Mouse (Mus musculus): ENCODE measurements around the gene Pla2g6. TPM values are rescaled to one million over a fixed set of nuclear protein-coding genes. Genes with fewer than 3 reads are reported as not detected.

Pla2g6 gene
- polyA plus RNA-seq, 1 experiment from 2014 or later, result 27.1 TPM

GRCm38 (mm10) chr15:79244071-79244893, 83.9 kb downstream of the Pla2g6 start:
- Histone ChIP-seq H3K4me3 (ENCODE audit: low read length) (no peak overlapping the region), H3K4me2 (ENCODE audit: low read depth, low read length) (no peak overlapping the region), H3K4me1 (ENCODE audit: control insufficient read depth, insufficient read depth, low read length) (no peaks in the 10 kb centered on the region; the same call in none of the 2 replicates), H3K36me3 (ENCODE audit: control insufficient read depth, insufficient read depth, low read length) (peaks cover 31% of the 10 kb centered on the region), H3K27me3 (replicated peaks; ENCODE audit: control insufficient read depth, insufficient read depth, low read length) (no peaks in the 10 kb centered on the region), H3K9ac (ENCODE audit: low read depth, low read length) (no peak overlapping the region), H3K27ac (ENCODE audit: low read length) (0 out of 2 replicates have a peak overlapping the region, but pooled peaks have one; percentile 17), H3K9me3 (ENCODE audit: control insufficient read depth, low read length) (no peaks in the 10 kb centered on the region)
- no peak for ATAC-seq
- WGBS, result 78% methylated on average over 7 of the region's 7 CpGs

GRCm38 (mm10) chr15:79243234-79244042, 84.8 kb downstream of the Pla2g6 start:
- Histone ChIP-seq H3K27me3 (replicated peaks; ENCODE audit: control insufficient read depth, insufficient read depth, low read length) (no peaks in the 10 kb centered on the region), H3K4me1 (ENCODE audit: control insufficient read depth, insufficient read depth, low read length) (no peaks in the 10 kb centered on the region; the same call in none of the 2 replicates), H3K9me3 (ENCODE audit: control insufficient read depth, low read length) (no peaks in the 10 kb centered on the region), H3K4me3 (ENCODE audit: low read length) (no peak overlapping the region), H3K9ac (ENCODE audit: low read depth, low read length) (0 out of 2 replicates have a peak overlapping the region, but pooled peaks have one; percentile 21), H3K4me2 (ENCODE audit: low read depth, low read length) (no peak overlapping the region), H3K27ac (ENCODE audit: low read length) (no peak overlapping the region), H3K36me3 (ENCODE audit: control insufficient read depth, insufficient read depth, low read length) (peaks cover 31% of the 10 kb centered on the region)
- 21% methylated on average over 10 of the region's 10 CpGs for WGBS
- peak; percentile 97 for ATAC-seq

GRCm38 (mm10) chr15:79242574-79243233, 85.5 kb downstream of the Pla2g6 start:
- Histone ChIP-seq H3K4me1 (ENCODE audit: control insufficient read depth, insufficient read depth, low read length) (no peaks in the 10 kb centered on the region; the same call in none of the 2 replicates), H3K9me3 (ENCODE audit: control insufficient read depth, low read length) (no peaks in the 10 kb centered on the region), H3K36me3 (ENCODE audit: control insufficient read depth, insufficient read depth, low read length) (peaks cover 31% of the 10 kb centered on the region), H3K27ac (ENCODE audit: low read length) (no peak overlapping the region), H3K9ac (ENCODE audit: low read depth, low read length) (no peak overlapping the region), H3K4me2 (ENCODE audit: low read depth, low read length) (no peak overlapping the region), H3K4me3 (ENCODE audit: low read length) (no peak overlapping the region), H3K27me3 (replicated peaks; ENCODE audit: control insufficient read depth, insufficient read depth, low read length) (no peaks in the 10 kb centered on the region)
- WGBS, result 75% methylated on average over 13 of the region's 13 CpGs
- ATAC-seq, result peak; percentile 30; the same call in 1 of the 2 replicates

GRCm38 (mm10) chr15:79238036-79238435, 90.2 kb downstream of the Pla2g6 start:
- ATAC-seq, result no peak
- H3K4me1 ChIP-seq (ENCODE audit: control insufficient read depth, insufficient read depth, low read length), result peaks cover 5% of the 10 kb centered on the region

More at GRCm38 (mm10) chr15:79238036-79238435, 90.2 kb downstream of the Pla2g6 start:
- 73% methylated on average over 6 of the region's 6 CpGs for WGBS
- no peaks in the 10 kb centered on the region for H3K27me3 ChIP-seq (replicated peaks; ENCODE audit: control insufficient read depth, insufficient read depth, low read length)
- H3K9ac ChIP-seq (ENCODE audit: low read depth, low read length), result no peak overlapping the region
- H3K4me2 ChIP-seq (ENCODE audit: low read depth, low read length), result no peak overlapping the region
- H3K36me3 ChIP-seq (ENCODE audit: control insufficient read depth, insufficient read depth, low read length), result peaks cover 18% of the 10 kb centered on the region
- H3K9me3 ChIP-seq (ENCODE audit: control insufficient read depth, low read length), result no peaks in the 10 kb centered on the region
- H3K4me3 ChIP-seq (ENCODE audit: low read length), result no peak overlapping the region
- H3K27ac ChIP-seq (ENCODE audit: low read length), result no peak overlapping the region

MicroRNA genes within 50 kb of the gene (microRNA counts, 519-probe panel; counts per million panel counts)
- 1,618 counts per million, percentile 17 among the panel's probes with 10 or more counts for microRNA mmu-miR-1943

Small RNA genes lying within 50 kb of the gene (microRNA-seq; reads per million reads assigned to microRNA genes)
- gene Mir1943, result 1.8 reads per million

Other genes starting within 250 kb of the Pla2g6 start
- 5.2 and 6.3 TPM in 2 replicates for gene Micall1, start 219.5 kb downstream of the Pla2g6 start, polyA plus RNA-seq (2015; fragmentation: Nextera tagmentation; extraction: Ambion mirVana)
- 287 and 317 TPM in 2 replicates for gene Polr2f, start 187.4 kb downstream of the Pla2g6 start, polyA plus RNA-seq (2015; fragmentation: Nextera tagmentation; extraction: Ambion mirVana)
- gene 1700088E04Rik, start 187.1 kb downstream of the Pla2g6 start, polyA plus RNA-seq (2015; fragmentation: Nextera tagmentation; extraction: Ambion mirVana), result 4.2 and 5.7 TPM in 2 replicates
- 5.2 and 5.4 TPM in 2 replicates for gene Sox10, start 163.2 kb downstream of the Pla2g6 start, polyA plus RNA-seq (2015; fragmentation: Nextera tagmentation; extraction: Ambion mirVana)
- gene Pick1, start 99.2 kb downstream of the Pla2g6 start, polyA plus RNA-seq (2015; fragmentation: Nextera tagmentation; extraction: Ambion mirVana), result 51.2 and 56.2 TPM in 2 replicates
- 0.29 and 0.32 TPM in 2 replicates for gene Gm49486, start 99.0 kb downstream of the Pla2g6 start, polyA plus RNA-seq (2015; fragmentation: Nextera tagmentation; extraction: Ambion mirVana)
- gene Slc16a8, start 73.6 kb downstream of the Pla2g6 start, polyA plus RNA-seq (2015; fragmentation: Nextera tagmentation; extraction: Ambion mirVana), result 0.07 TPM in 1 of 2 replicates, not detected in the other
- gene Baiap2l2, start 42.9 kb downstream of the Pla2g6 start, polyA plus RNA-seq (2015; fragmentation: Nextera tagmentation; extraction: Ambion mirVana), result 13.6 and 17.9 TPM in 2 replicates
- gene Maff, start 18.2 kb upstream of the Pla2g6 start, polyA plus RNA-seq (2015; fragmentation: Nextera tagmentation; extraction: Ambion mirVana), result 6.0 and 7.1 TPM in 2 replicates
- 43.6 and 46.4 TPM in 2 replicates for gene Tmem184b, start 75.2 kb upstream of the Pla2g6 start, polyA plus RNA-seq (2015; fragmentation: Nextera tagmentation; extraction: Ambion mirVana)
- gene Csnk1e, start 127.2 kb upstream of the Pla2g6 start, polyA plus RNA-seq (2015; fragmentation: Nextera tagmentation; extraction: Ambion mirVana), result 28.9 and 30.8 TPM in 2 replicates
- not detected in 2 replicates for gene Kcnj4, start 176.9 kb upstream of the Pla2g6 start, polyA plus RNA-seq (2015; fragmentation: Nextera tagmentation; extraction: Ambion mirVana)
- 72.5 and 74.5 TPM in 2 replicates for gene Kdelr3, start 188.0 kb upstream of the Pla2g6 start, polyA plus RNA-seq (2015; fragmentation: Nextera tagmentation; extraction: Ambion mirVana)
- gene Ddx17, start 218.4 kb upstream of the Pla2g6 start, polyA plus RNA-seq (2015; fragmentation: Nextera tagmentation; extraction: Ambion mirVana), result 29.4 and 29.8 TPM in 2 replicates